Mouse (Mus musculus): ENCODE results near the gene Stim1. TPM values are rescaled to one million over a fixed set of nuclear protein-coding genes. Genes with fewer than 3 reads are reported as not detected.

The Stim1 gene
- polyA plus RNA-seq, 1 experiment from 2014 or later, result 23.3 TPM

- Histone ChIP-seq H3K27ac (ENCODE audit: low read depth, low read length) (no peak overlapping the region), H3K27me3 (replicated peaks; ENCODE audit: control insufficient read depth, insufficient read depth, low read length) (no peaks in the 10 kb centered on the region), H3K9ac (ENCODE audit: low read depth, low read length) (no peak overlapping the region), H3K4me3 (ENCODE audit: low read depth, low read length) (no peak overlapping the region), H3K4me2 (no peak overlapping the region; the same call in 1 of the 2 replicates), H3K9me3 (ENCODE audit: control insufficient read depth, low read length) (no peaks in the 10 kb centered on the region), H3K4me1 (replicated peaks; ENCODE audit: control insufficient read depth, insufficient read depth, low read length) (peaks cover 12% of the 10 kb centered on the region), H3K36me3 (ENCODE audit: control insufficient read depth, insufficient read depth, low read length) (no peaks in the 10 kb centered on the region)
- WGBS, result 24% methylated on average over 1 of the region's 1 CpGs
- ATAC-seq (replicated peaks; ENCODE audit: low FRiP score) (peak; percentile 84), DNase-seq (ENCODE audit: low spot score) (no peak)
Observed at GRCm38 (mm10) chr7:102486105-102486504, 218.5 kb downstream of the Stim1 start.

Other genes with a start within 250 kb of the Stim1 start
- gene Il18bp, start 249.1 kb upstream of the Stim1 start, polyA plus RNA-seq (2014; fragmentation: Nextera tagmentation; extraction: Ambion mirVana), result 2.4 and 3.9 TPM in 2 replicates
- 16.4 and 16.7 TPM in 2 replicates for gene Rnf121, start 202.3 kb upstream of the Stim1 start, polyA plus RNA-seq (2014; fragmentation: Nextera tagmentation; extraction: Ambion mirVana)
- 19.5 and 24.6 TPM in 2 replicates for gene Xndc1, start 202.3 kb upstream of the Stim1 start, polyA plus RNA-seq (2014; fragmentation: Nextera tagmentation; extraction: Ambion mirVana)
- 0.71 and 0.81 TPM in 2 replicates for gene Xntrpc, start 202.1 kb upstream of the Stim1 start, polyA plus RNA-seq (2014; fragmentation: Nextera tagmentation; extraction: Ambion mirVana)
- gene Trpc2, start 184.7 kb upstream of the Stim1 start, polyA plus RNA-seq (2014; fragmentation: Nextera tagmentation; extraction: Ambion mirVana), result not detected in 2 replicates
- gene Art1, start 166.1 kb upstream of the Stim1 start, polyA plus RNA-seq (2014; fragmentation: Nextera tagmentation; extraction: Ambion mirVana), result 0.38 and 1.1 TPM in 2 replicates
- 0.58 and 0.78 TPM in 2 replicates for gene Art5, start 158.3 kb upstream of the Stim1 start, polyA plus RNA-seq (2014; fragmentation: Nextera tagmentation; extraction: Ambion mirVana)
- not detected in 2 replicates for gene Chrna10, start 151.0 kb upstream of the Stim1 start, polyA plus RNA-seq (2014; fragmentation: Nextera tagmentation; extraction: Ambion mirVana)
- 42.0 and 45.8 TPM in 2 replicates for gene Nup98, start 57.6 kb upstream of the Stim1 start, polyA plus RNA-seq (2014; fragmentation: Nextera tagmentation; extraction: Ambion mirVana)
- 40.0 and 45.5 TPM in 2 replicates for gene Pgap2, start 57.6 kb upstream of the Stim1 start, polyA plus RNA-seq (2014; fragmentation: Nextera tagmentation; extraction: Ambion mirVana)
- 76.8 and 81.1 TPM in 2 replicates for gene Rhog, start 11.8 kb upstream of the Stim1 start, polyA plus RNA-seq (2014; fragmentation: Nextera tagmentation; extraction: Ambion mirVana)
- 284 and 324 TPM in 2 replicates for gene Rrm1, start 173.9 kb downstream of the Stim1 start, polyA plus RNA-seq (2014; fragmentation: Nextera tagmentation; extraction: Ambion mirVana)
- gene Olfr543, start 213.9 kb downstream of the Stim1 start, polyA plus RNA-seq (2014; fragmentation: Nextera tagmentation; extraction: Ambion mirVana), result 0.40 and 0.47 TPM in 2 replicates
- gene Olfr544, start 220.5 kb downstream of the Stim1 start, polyA plus RNA-seq (2014; fragmentation: Nextera tagmentation; extraction: Ambion mirVana), result 0.05 and 0.12 TPM in 2 replicates
- 0.04 and 0.10 TPM in 2 replicates for gene Olfr545, start 231.8 kb downstream of the Stim1 start, polyA plus RNA-seq (2014; fragmentation: Nextera tagmentation; extraction: Ambion mirVana)

Measured in liver, embryonic 11.5 days (tissue).